Mouse (Mus musculus) layer of hippocampus, postnatal 14 days (tissue): ENCODE results near the gene Crispld2. TPM values are rescaled to one million over a fixed set of nuclear protein-coding genes. Genes with fewer than 3 reads are reported as not detected.

Experiments used
- DNase-seq, 2 experiments: peaks; one replicate each; pipeline ENCODE4 v3.0.0; 2021 to 2022; ENCODE audit warnings: low spot score in 2 of 2, mixed read lengths in 1 of 2
- long read RNA-seq, 2 experiments: library from polyadenylated mRNA; stranded (forward); transcript quantifications; one replicate each; pipeline ENCODE4 v2.0.0; 2021
- total RNA-seq, 2 experiments: library from RNA; stranded (reverse); gene quantifications; 2 replicates each; pipeline ENCODE4 v1.2.3; 2021

The Crispld2 gene
- 1 to 10 TPM; 1.6 to 2.1 TPM for total RNA-seq
- long read RNA-seq, experiment 1, partial matches to known transcripts = 0 of 1 reads
- long read RNA-seq, experiment 1, other reads (novel, unspliced or antisense) = 0 of 1 reads
- long read RNA-seq, experiment 2, partial matches to known transcripts = 1 of 1 reads
- long read RNA-seq, experiment 2, other reads (novel, unspliced or antisense) = 0 of 1 reads

- DNase-seq = peak; percentile 54 to 72
These were observed at the start of gene Crispld2 for GRCm38 (mm10) chr8:119992249-119992648. Gene Crispld2 (plus strand): TSS chr8:119992438.

- DNase-seq = no peak
These were observed 48.6 kb upstream of the Crispld2 start for GRCm38 (mm10) chr8:119943616-119944015.

DNA sequence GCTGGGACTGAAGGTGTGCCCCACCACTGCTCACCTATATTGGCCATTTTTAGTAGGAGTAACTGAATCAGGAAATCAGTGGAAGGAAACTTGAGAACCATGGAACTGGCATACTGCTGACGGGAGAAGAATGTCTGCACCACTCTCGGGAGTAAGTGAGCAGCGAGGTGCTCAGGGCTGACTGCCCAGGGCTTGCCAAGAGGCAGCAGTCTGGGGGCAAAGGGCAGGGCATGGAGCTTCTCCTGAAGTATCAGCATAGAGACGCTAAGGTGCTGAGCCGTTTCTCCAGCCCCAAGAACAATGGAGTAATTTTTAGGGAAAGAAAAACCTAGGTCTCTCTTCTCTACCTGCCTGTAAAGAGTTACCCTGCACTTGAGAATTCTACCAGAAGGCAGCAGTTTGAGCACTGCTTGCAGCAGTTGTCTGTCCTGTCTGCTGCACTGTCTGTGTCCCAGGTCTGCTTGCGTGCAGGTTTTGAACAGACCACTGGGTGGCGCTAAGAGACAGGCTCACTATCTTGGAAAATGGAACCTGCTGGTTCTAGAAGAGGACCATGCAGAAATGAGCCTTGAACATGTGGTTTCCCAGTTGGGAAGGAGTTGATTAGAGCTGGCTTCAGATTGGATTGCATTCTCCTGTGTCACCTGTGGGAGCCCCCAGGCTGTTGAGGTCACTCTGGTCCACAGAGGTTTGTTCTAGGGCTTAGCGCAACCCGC, 48.0 kb upstream of the Crispld2 start:
- DNase-seq = peak; percentile 80 to 81

DNA sequence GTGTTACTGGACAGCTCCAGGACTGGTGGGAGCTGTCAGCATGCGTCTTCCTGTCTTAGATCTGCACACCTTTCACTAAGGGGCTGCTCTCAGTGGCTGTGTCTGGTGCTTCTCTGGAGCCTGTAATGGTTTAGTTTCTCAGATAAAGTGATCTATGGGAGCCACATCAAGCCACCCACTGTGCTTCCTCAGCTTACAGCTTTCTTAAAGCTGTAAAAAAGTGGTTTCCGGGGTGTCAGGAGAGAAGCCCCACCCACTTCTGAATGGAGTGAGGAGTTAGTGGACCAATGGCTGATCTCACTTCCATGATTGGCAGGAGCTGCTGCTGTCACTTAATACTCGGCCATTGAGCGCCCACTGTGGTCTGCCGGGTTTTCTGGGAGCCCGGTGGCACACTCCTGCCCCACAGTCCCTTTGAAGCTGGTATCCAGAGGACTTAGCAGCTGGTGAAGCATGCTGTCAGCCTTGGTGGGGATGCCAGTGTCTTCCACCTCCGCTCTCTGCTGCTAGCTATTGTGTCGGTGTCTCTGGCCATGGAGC, 45.8 kb upstream of the Crispld2 start:
- no peak for DNase-seq

DNA sequence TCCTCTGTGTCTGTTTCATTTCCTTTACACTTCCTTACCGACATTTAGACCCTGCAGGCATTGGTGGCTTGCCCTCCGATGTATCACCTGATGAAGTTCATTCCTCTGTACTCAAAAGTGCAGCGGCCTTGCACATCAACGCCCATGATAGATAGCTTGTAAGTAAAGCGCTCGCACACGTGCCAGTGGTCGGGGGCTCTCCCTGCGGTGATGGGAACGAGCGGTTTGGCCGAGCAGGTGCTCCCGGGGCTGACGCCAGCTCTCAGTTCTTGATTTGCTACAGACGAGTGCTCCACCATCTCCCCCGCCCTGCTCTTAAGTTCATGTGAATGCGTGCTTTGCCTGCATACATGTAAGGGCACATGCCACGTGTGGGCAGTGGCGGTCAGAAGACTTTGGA, 44.6 kb upstream of the Crispld2 start:
- no peak for DNase-seq

DNA sequence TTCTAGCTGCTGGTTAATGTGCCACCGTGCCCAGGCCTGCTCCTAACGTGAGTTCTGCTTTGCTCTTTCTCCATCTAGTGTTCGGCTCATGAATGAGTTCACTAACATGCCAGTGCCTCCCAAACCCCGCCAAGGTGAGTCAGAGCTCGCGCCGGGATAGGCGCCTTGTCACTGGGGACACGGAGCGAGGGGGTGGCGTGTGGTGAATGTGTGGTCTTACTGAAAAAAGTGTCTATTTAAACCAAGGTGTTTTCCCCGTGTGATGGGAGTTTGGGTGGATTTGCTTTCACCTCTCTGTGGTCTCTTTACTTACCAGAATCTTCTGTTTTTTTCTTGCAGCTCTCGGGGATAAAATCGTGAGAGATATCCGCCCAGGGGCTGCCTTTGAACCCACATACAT, 43.9 kb upstream of the Crispld2 start:
- DNase-seq = no peak

- DNase-seq = no peak
These were observed 40.0 kb upstream of the Crispld2 start for GRCm38 (mm10) chr8:119952282-119952681.

- DNase-seq = peak in 1 of 2 experiments; percentile 78
These were observed 39.5 kb upstream of the Crispld2 start for GRCm38 (mm10) chr8:119952747-119953146.

- DNase-seq = no peak
These were observed 36.9 kb upstream of the Crispld2 start for GRCm38 (mm10) chr8:119955333-119955732.

- no peak for DNase-seq
These were observed 34.2 kb upstream of the Crispld2 start for GRCm38 (mm10) chr8:119958076-119958475.

DNA sequence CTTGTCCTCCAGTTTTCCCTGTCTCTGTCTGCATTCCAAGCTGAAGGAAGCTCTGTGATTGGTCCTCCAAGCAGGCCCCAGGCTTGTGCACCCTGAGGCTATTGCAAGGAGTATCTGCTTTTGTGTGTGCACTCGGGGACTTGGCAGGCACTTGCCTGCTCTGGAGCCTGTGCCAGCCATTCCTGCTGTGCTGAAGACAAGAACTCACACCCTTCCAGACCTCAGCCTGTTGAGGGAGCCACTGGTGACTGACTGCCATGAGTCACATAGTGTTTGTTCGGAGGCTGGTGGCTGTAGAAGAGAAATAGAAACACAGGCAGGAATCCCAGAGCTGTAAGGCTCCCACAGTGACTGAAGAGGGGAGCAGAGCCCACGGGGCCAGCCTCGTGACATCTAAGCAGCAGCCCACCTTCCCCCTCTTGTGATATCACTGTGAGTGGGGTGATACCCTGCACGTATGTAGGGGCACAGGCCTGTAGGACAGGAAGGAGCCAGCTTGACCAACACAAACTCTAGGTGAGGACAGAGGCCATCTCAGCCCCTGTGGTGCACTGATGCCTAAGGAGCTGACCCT, 31.6 kb upstream of the Crispld2 start:
- peak; percentile 49 to 64 for DNase-seq

- DNase-seq = no peak
These were observed 27.4 kb upstream of the Crispld2 start for GRCm38 (mm10) chr8:119964859-119965258.

DNA sequence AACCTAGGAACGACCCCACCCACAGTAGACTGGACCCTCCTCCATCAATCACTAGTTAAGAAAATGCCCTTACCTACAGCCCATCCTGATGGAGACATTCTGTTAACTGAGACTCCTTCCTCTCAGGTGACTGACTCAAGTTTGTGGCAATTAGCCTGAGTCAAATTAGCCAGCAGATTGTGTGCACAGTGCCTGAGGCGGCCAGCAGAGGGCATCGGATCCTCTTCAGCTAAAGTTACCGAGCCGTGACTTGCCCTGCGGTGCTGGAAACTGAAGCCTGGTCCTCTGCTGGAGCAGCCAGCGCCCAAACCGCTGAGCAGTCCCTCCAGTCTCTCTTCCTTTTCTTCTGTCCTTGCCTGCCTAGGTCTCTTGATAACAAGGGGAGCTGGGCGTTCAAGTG, 24.8 kb upstream of the Crispld2 start:
- DNase-seq = no peak

- DNase-seq = no peak
These were observed 22.1 kb upstream of the Crispld2 start for GRCm38 (mm10) chr8:119970169-119970568.

GRCm38 (mm10) chr8:119972558-119972957, 19.7 kb upstream of the Crispld2 start:
- DNase-seq = no peak

GRCm38 (mm10) chr8:119978770-119979381, 13.4 kb upstream of the Crispld2 start:
- DNase-seq = no peak

DNA sequence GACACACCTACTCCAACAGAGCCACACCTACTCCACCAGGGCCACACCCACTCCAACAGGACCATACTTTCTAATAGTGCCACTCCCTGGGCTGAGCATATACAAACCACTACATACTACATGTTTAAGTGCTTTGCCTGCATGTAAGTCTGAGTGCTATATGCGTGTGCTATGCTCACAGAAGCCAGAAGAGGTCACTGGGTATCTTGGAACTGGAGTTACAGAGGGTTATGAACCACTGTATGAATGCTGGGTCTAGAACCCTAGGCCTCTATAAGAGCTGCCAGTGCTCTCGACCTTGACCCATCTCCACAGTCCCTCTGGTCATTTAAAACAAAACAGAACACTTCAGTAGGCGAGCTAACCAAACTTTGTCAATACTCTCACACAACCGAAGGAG, 11.0 kb upstream of the Crispld2 start:
- DNase-seq = no peak

- DNase-seq = no peak
These were observed 8.2 kb upstream of the Crispld2 start for GRCm38 (mm10) chr8:119984085-119984484.

DNA sequence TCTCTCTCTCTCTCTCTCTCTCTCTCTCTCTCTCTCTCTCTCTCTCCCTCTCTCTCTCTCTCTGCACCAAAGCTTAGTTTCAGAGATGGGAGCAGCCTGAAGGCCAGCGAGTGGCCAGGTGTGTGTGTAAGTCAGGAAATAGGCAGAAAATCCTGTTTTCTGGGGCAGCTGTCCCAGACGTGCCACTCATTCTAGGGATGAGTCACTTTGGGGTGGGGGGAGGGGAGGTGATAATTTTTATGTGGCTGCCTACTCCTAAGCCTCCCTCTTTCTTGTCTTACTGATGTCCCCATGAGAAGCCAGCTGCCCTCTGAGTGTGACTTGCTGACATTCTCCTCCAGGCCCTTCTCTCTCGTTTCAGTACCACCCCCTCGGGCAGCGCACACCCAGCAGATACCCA, 6.1 kb upstream of the Crispld2 start:
- DNase-seq = no peak

DNA sequence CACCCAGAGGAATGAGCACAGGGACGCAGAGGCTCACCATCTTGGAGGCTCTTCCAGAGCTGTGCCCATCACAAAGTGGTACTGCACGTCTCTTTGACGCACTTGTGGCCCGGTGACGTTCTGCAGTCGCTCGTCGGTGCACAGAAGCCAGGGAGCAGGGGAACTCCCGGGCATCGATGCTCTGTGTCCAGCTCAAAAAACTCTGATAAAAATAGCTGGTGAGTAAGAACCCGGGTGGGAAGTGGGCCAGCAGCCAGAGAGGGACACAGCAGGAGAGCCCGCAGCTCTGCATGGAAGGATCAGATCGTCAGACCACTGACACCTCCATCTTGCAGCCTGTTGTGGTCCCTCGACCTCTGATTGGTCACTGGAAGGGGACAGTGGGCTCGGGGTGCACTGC, 4.2 kb upstream of the Crispld2 start:
- DNase-seq = no peak

DNA sequence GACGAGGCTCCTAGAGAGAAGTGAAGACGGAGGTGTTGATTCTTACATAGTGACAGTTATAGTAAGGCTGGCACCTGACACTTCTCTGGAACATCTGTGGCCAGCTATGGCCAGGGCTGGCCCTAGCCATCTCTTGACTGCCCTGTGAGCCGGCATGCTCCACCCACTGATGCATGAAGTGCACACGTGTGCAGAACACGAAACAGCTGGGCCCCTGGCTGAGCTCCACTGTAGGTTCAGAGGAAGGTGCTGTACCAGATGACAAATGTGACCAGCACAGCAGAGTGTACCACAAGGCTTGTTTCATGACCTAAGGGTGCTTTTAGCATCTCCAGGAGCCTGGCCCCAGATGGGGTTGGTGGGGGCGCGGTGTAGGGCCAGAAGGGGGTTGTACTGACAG, 1.9 kb downstream of the Crispld2 start:
- DNase-seq = no peak

DNA sequence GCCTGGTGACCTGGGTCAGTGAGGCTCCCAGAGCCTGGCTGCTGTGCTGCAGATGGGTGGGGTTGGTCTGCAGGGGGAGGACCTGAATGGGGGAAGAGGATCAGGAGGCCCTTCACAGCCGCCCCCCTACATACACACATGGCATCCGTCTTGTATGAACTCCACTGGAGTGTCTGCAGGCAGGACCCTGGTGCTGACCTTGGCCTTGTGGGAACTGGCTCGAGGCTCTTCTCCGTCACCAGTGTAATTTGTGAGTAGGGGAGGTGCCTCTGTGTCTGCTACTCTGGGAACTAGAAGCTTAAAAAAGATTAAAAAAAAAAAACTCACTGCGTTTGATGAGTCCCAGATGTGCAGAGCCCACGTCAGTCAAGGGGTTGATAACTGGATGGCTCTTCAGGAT, 2.3 kb downstream of the Crispld2 start:
- no peak for DNase-seq
